Mouse (Mus musculus) myocyte (in vitro differentiated cells): ENCODE measurements around the gene Hoxd1.

Experiments
- E2F4 ChIP-seq: IDR thresholded peaks from one replicate; pipeline ENCODE4 v1.6.1; 2011; ENCODE audit warnings: mild to moderate bottlenecking, control low read depth, moderate library complexity; ENCODE audit not compliant: insufficient read depth
- MAX ChIP-seq: IDR thresholded peaks from one replicate; pipeline ENCODE4 v1.6.1; 2011; ENCODE audit warnings: low read depth, mild to moderate bottlenecking, control low read depth
- MYOG ChIP-seq, 3 experiments: IDR thresholded peaks; one replicate each; pipeline ENCODE4 v1.6.1; 2011; ENCODE audit warnings: control low read depth in 2 of 3, low read depth in 2 of 3, mild to moderate bottlenecking in 2 of 3; ENCODE audit not compliant: insufficient read length in 2 of 3, control insufficient read depth in 1 of 3, insufficient read depth in 1 of 3
- POLR2A ChIP-seq: IDR thresholded peaks from one replicate; pipeline ENCODE4 v1.6.1; 2011; ENCODE audit warnings: low read depth, mild to moderate bottlenecking, control low read depth, moderate library complexity; ENCODE audit not compliant: insufficient read length
- POLR2AphosphoS2 ChIP-seq: IDR thresholded peaks from one replicate; pipeline ENCODE4 v1.6.1; 2011; ENCODE audit warnings: low read depth, control low read depth; ENCODE audit not compliant: insufficient read length

DNA sequence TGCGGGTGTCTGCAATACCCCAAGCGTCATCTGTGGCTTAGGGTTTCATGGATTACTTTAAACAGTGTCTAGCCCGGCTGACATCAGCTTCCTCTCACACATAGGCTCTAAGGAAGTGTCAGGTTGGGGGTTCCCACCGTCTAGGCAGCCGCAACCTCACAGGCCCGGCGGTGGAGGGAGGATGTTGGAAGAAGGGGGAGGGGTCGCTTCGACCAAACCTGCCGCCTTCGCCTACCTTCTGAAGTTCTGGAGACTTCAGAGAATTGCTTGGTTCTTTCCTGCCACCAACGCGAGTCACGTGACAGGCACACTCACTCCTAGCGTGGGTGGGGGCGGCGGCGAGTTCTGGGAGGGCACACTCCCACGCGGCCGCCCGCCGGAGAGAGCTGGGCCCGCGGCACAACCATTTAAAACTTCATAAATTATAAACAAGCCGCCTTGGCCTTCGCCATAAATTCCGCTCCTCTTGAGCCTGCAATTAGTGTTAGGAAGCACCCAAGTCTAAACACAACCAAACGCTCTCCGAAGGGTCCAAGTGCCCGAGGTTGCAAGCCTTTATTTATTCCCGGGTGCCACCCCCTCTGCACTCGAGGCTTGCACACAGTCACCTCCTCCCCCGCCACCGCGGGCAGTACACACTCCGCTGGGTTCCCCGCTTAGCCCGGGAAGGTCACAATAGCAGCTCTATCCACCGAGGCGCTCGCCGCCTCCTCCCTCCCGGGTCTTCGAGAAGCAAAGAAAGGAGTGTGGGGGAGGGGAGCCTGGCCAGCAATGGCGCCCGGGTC, 13.3 kb upstream of the Hoxd1 start:
- no peak for TF ChIP-seq E2F4
- TF ChIP-seq MYOG (IDR thresholded peaks at IDR 0.05; ENCODE audit: control insufficient read depth in 1 of 3, insufficient read depth in 1 of 3, insufficient read length in 2 of 3, low read depth in 2 of 3) = no peak
- TF ChIP-seq POLR2AphosphoS2 = no peak
- TF ChIP-seq POLR2A = no peak
- no peak for TF ChIP-seq MAX
